Mouse (Mus musculus): ENCODE results near the gene Tfeb. TPM values are rescaled to one million over a fixed set of nuclear protein-coding genes. Genes with fewer than 3 reads are reported as not detected.

Tfeb gene
- polyA plus RNA-seq, 1 experiment from 2014 or later, result 2.1 TPM

- Histone ChIP-seq H3K36me3 (ENCODE audit: control insufficient read depth, insufficient read depth, low read length) (no peaks in the 10 kb centered on the region), H3K9ac (ENCODE audit: low read length) (no peak overlapping the region), H3K9me3 (ENCODE audit: control insufficient read depth, low read length) (no peaks in the 10 kb centered on the region), H3K4me1 (ENCODE audit: control insufficient read depth, insufficient read depth, low read length) (peaks cover 5% of the 10 kb centered on the region; the same call in 1 of the 2 replicates), H3K27ac (ENCODE audit: low read depth, low read length) (no peak overlapping the region), H3K4me3 (ENCODE audit: low read depth, low read length) (no peak overlapping the region), H3K27me3 (ENCODE audit: control insufficient read depth, insufficient read depth, low read length) (peaks cover 4% of the 10 kb centered on the region; the same call in 1 of the 2 replicates), H3K4me2 (no peak overlapping the region)
- ATAC-seq (ENCODE audit: low FRiP score) (no peak), DNase-seq (ENCODE audit: low spot score, missing footprints) (peak; percentile 33)
- 95% methylated on average over 14 of the region's 14 CpGs for WGBS
These were observed 7.3 kb downstream of the Tfeb start for GRCm38 (mm10) chr17:47744086-47744485.

DNA sequence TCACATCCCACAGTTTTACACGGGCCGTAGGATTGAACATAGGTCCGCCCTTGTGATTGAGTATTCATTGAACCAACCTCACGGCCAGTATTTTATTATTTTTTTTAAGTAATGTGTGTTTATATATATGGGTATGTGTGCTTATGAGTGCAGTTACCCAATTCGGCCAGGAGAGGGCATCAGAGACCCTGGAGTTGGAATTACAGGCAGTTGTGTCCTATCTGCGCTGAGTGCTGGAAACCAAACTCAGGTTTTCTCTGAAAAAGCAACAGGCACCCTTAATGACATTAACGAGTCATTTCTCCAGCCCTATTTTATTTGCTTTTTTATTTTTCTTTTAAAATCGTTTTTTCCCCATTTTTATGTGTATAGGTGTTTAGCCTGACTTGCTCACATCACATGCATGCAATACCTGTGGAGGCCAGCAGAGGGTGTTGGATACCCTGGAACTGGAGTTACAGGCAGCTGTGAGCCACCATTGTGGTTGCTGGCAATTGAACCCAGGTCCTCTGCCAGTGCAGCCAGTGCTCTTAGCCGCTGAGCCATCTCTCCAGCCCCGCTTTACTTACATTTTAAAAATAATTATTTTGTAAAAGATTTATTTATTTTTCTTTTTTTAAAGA, 8.0 kb downstream of the Tfeb start:
- H3K36me3 ChIP-seq (ENCODE audit: control insufficient read depth, insufficient read depth, low read length), result no peaks in the 10 kb centered on the region
- no peaks in the 10 kb centered on the region for H3K4me1 ChIP-seq (ENCODE audit: control insufficient read depth, insufficient read depth, low read length)
- peak; percentile 86 for DNase-seq (ENCODE audit: low spot score, missing footprints)
- H3K27ac ChIP-seq (ENCODE audit: low read depth, low read length), result no peak overlapping the region
- H3K9me3 ChIP-seq (ENCODE audit: control insufficient read depth, low read length), result no peaks in the 10 kb centered on the region
- ATAC-seq (ENCODE audit: low FRiP score), result no peak
- no peak overlapping the region for H3K4me3 ChIP-seq (ENCODE audit: low read depth, low read length)
- 87% methylated on average over 10 of the region's 10 CpGs for WGBS
- no peak overlapping the region for H3K9ac ChIP-seq (ENCODE audit: low read length)
- no peaks in the 10 kb centered on the region for H3K27me3 ChIP-seq (ENCODE audit: control insufficient read depth, insufficient read depth, low read length)
- H3K4me2 ChIP-seq, result no peak overlapping the region

- Histone ChIP-seq H3K4me2 (no peak overlapping the region), H3K4me3 (ENCODE audit: low read depth, low read length) (no peak overlapping the region), H3K9me3 (ENCODE audit: control insufficient read depth, low read length) (no peaks in the 10 kb centered on the region), H3K27ac (ENCODE audit: low read depth, low read length) (no peak overlapping the region), H3K27me3 (ENCODE audit: control insufficient read depth, insufficient read depth, low read length) (no peaks in the 10 kb centered on the region), H3K9ac (ENCODE audit: low read length) (no peak overlapping the region), H3K36me3 (ENCODE audit: control insufficient read depth, insufficient read depth, low read length) (no peaks in the 10 kb centered on the region), H3K4me1 (ENCODE audit: control insufficient read depth, insufficient read depth, low read length) (no peaks in the 10 kb centered on the region)
- ATAC-seq (ENCODE audit: low FRiP score) (no peak), DNase-seq (ENCODE audit: low spot score, missing footprints) (no peak)
- WGBS, result 78% methylated on average over 14 of the region's 14 CpGs
These were observed 12.1 kb downstream of the Tfeb start for GRCm38 (mm10) chr17:47748791-47749553.

DNA sequence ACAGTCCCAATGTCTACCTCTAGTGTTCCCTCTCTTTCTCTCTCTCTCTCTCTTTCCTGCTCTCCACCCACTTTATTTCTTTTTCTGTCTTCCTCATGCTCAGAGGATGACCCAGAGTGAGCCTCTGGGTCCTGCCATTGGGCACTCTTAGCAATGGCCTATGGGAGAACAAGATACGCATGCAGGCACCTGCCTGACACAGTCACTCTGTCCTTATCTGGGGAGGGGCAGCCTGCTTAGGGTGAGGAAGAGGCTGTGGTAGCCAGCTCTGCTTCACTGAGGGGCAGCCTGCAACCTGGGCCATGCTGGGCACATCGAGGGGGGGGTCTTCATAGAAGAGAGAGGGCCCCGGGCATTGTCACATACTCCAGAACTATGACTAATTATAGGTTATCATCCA, 12.8 kb downstream of the Tfeb start:
- WGBS, result 80% methylated on average over 3 of the region's 3 CpGs

DNA sequence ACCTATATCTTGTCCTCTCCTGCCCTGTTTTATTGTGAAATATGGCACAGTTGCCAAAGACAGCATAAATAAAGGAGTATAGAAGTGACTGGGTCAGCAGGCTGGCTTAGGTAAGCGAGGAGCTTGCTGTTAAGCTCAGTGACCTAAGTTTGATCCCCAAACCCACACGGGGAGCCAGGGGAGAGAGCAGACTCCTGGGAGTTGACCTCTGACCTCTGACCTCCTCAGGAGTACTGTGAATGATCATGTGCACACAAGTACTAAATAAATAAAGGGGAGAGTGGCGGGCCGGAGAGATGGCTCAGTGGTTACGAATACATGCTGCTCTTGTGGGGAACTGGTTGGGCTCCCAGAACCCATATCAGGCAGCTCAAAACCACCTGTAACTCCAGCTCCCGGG, 13.3 kb downstream of the Tfeb start:
- ATAC-seq (ENCODE audit: low FRiP score) (no peak), DNase-seq (ENCODE audit: low spot score, missing footprints) (no peak)
- H3K27me3 ChIP-seq (ENCODE audit: control insufficient read depth, insufficient read depth, low read length), result no peaks in the 10 kb centered on the region
- no peak overlapping the region for H3K9ac ChIP-seq (ENCODE audit: low read length)
- H3K4me3 ChIP-seq (ENCODE audit: low read depth, low read length), result no peak overlapping the region
- WGBS, result 48% methylated on average over 6 of the region's 6 CpGs
- no peaks in the 10 kb centered on the region for H3K36me3 ChIP-seq (ENCODE audit: control insufficient read depth, insufficient read depth, low read length)
- H3K9me3 ChIP-seq (ENCODE audit: control insufficient read depth, low read length), result no peaks in the 10 kb centered on the region
- H3K4me2 ChIP-seq, result no peak overlapping the region
- no peak overlapping the region for H3K27ac ChIP-seq (ENCODE audit: low read depth, low read length)
- H3K4me1 ChIP-seq (ENCODE audit: control insufficient read depth, insufficient read depth, low read length), result no peaks in the 10 kb centered on the region

More for the DNA sequence above, 12.8 kb downstream of the Tfeb start:
- Histone ChIP-seq H3K9ac (ENCODE audit: low read length) (no peak overlapping the region), H3K4me3 (ENCODE audit: low read depth, low read length) (no peak overlapping the region), H3K9me3 (ENCODE audit: control insufficient read depth, low read length) (no peaks in the 10 kb centered on the region), H3K27me3 (ENCODE audit: control insufficient read depth, insufficient read depth, low read length) (no peaks in the 10 kb centered on the region), H3K36me3 (ENCODE audit: control insufficient read depth, insufficient read depth, low read length) (no peaks in the 10 kb centered on the region), H3K27ac (ENCODE audit: low read depth, low read length) (no peak overlapping the region), H3K4me1 (ENCODE audit: control insufficient read depth, insufficient read depth, low read length) (no peaks in the 10 kb centered on the region), H3K4me2 (no peak overlapping the region)
- DNase-seq (ENCODE audit: low spot score, missing footprints) (no peak), ATAC-seq (ENCODE audit: low FRiP score) (no peak)

GRCm38 (mm10) chr17:47751811-47752210, 15.0 kb downstream of the Tfeb start:
- Histone ChIP-seq H3K9ac (ENCODE audit: low read length) (no peak overlapping the region), H3K9me3 (ENCODE audit: control insufficient read depth, low read length) (no peaks in the 10 kb centered on the region), H3K4me3 (ENCODE audit: low read depth, low read length) (no peak overlapping the region), H3K36me3 (ENCODE audit: control insufficient read depth, insufficient read depth, low read length) (no peaks in the 10 kb centered on the region), H3K4me1 (ENCODE audit: control insufficient read depth, insufficient read depth, low read length) (no peaks in the 10 kb centered on the region), H3K27me3 (ENCODE audit: control insufficient read depth, insufficient read depth, low read length) (no peaks in the 10 kb centered on the region), H3K27ac (ENCODE audit: low read depth, low read length) (no peak overlapping the region), H3K4me2 (no peak overlapping the region)
- no peak for ATAC-seq (ENCODE audit: low FRiP score)
- no peak for DNase-seq (ENCODE audit: low spot score, missing footprints)
- WGBS, result 70% methylated on average over 5 of the region's 5 CpGs

- DNase-seq (ENCODE audit: low spot score, missing footprints) (no peak), ATAC-seq (ENCODE audit: low FRiP score) (no peak)
- no peaks in the 10 kb centered on the region for H3K4me1 ChIP-seq (ENCODE audit: control insufficient read depth, insufficient read depth, low read length)
- H3K9me3 ChIP-seq (ENCODE audit: control insufficient read depth, low read length), result no peaks in the 10 kb centered on the region
- H3K9ac ChIP-seq (ENCODE audit: low read length), result no peak overlapping the region
- no peak overlapping the region for H3K4me3 ChIP-seq (ENCODE audit: low read depth, low read length)
- H3K27ac ChIP-seq (ENCODE audit: low read depth, low read length), result no peak overlapping the region
- 88% methylated on average over 8 of the region's 8 CpGs for WGBS
- H3K27me3 ChIP-seq (ENCODE audit: control insufficient read depth, insufficient read depth, low read length), result no peaks in the 10 kb centered on the region
- H3K36me3 ChIP-seq (ENCODE audit: control insufficient read depth, insufficient read depth, low read length), result no peaks in the 10 kb centered on the region
- no peak overlapping the region for H3K4me2 ChIP-seq
These were observed 16.4 kb downstream of the Tfeb start for GRCm38 (mm10) chr17:47753130-47753775.

DNA sequence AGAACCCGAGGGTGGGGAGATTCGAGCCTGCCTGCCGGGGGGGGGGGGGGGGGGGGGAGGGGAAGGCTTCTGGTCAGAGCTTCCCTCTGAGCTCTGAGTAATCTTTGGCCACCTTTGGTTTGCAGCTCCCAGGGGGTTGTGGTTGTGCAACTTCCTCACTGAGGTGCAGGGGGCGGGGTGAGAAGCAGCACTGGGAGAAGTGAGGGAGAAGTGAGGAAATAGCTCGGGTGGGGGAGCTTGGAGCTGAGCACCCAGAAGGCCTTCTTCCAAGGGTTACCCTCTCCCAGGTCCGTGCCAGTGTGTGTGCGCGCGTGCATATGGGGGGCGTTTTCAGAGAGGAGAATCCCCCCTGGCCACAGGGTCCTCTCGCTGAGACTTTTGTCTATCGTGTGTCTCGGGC, 17.4 kb downstream of the Tfeb start:
- Histone ChIP-seq H3K9me3 (ENCODE audit: control insufficient read depth, low read length) (no peaks in the 10 kb centered on the region), H3K9ac (ENCODE audit: low read length) (no peak overlapping the region), H3K4me3 (ENCODE audit: low read depth, low read length) (no peak overlapping the region), H3K27me3 (ENCODE audit: control insufficient read depth, insufficient read depth, low read length) (no peaks in the 10 kb centered on the region), H3K27ac (ENCODE audit: low read depth, low read length) (no peak overlapping the region), H3K4me1 (ENCODE audit: control insufficient read depth, insufficient read depth, low read length) (no peaks in the 10 kb centered on the region), H3K36me3 (ENCODE audit: control insufficient read depth, insufficient read depth, low read length) (no peaks in the 10 kb centered on the region), H3K4me2 (no peak overlapping the region)
- DNase-seq (ENCODE audit: low spot score, missing footprints), result no peak
- no peak for ATAC-seq (ENCODE audit: low FRiP score)
- 75% methylated on average over 13 of the region's 13 CpGs for WGBS

DNA sequence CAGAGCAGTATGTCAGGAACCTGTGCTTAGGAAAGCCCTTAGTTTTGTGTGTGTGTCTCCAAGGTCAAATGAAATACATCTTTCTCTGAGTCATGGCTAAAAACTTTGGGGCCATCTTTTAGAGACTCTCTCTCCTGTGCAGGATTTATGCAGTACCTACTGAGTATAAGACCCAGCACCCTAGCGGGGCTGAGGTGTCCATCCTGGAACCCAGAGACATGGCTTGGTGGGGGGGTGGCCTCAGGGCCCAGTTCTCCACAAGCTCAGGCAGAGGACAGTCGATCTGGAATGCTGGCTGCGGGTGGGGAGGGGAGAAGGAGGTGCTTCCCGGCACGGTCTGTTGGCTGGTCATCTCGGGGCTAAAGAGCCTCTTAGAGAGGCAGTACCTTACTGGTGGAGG, 19.5 kb downstream of the Tfeb start:
- ATAC-seq (ENCODE audit: low FRiP score), result no peak
- no peak overlapping the region for H3K4me3 ChIP-seq (ENCODE audit: low read depth, low read length)
- H3K36me3 ChIP-seq (ENCODE audit: control insufficient read depth, insufficient read depth, low read length), result no peaks in the 10 kb centered on the region
- 39% methylated on average over 6 of the region's 6 CpGs for WGBS
- no peak overlapping the region for H3K4me2 ChIP-seq
- no peaks in the 10 kb centered on the region for H3K4me1 ChIP-seq (ENCODE audit: control insufficient read depth, insufficient read depth, low read length)
- no peaks in the 10 kb centered on the region for H3K27me3 ChIP-seq (ENCODE audit: control insufficient read depth, insufficient read depth, low read length)
- no peak overlapping the region for H3K9ac ChIP-seq (ENCODE audit: low read length)
- no peak overlapping the region for H3K27ac ChIP-seq (ENCODE audit: low read depth, low read length)
- H3K9me3 ChIP-seq (ENCODE audit: control insufficient read depth, low read length), result no peaks in the 10 kb centered on the region
- no peak for DNase-seq (ENCODE audit: low spot score, missing footprints)

All from midbrain, embryonic 11.5 days (tissue).